Mouse (Mus musculus) left cerebral cortex, postnatal 25 days (tissue): ENCODE measurements around the gene Cyp4f18. TPM values are rescaled to one million over a fixed set of nuclear protein-coding genes. Genes with fewer than 3 reads are reported as not detected.

Source experiments
- DNase-seq, 2 experiments: peaks; one replicate each; pipeline ENCODE4 v3.0.0; 2022; ENCODE audit warnings: low spot score in 2 of 2, mixed read lengths in 1 of 2
- intact Hi-C: fragments of 180-260 bp; cut with DNase I; formaldehyde crosslinking; loops from one replicate; pipeline ENCODE4 v1.15.1; 2025
- total RNA-seq, 2 experiments: library from RNA; stranded (reverse); gene quantifications; 2 replicates each; pipeline ENCODE4 v1.2.3; 2021

Cyp4f18 gene
- total RNA-seq, 2 experiments from 2014 or later, result not detected

GRCm38 (mm10) chr8:71948624-71949023, 60.8 kb downstream of the Cyp4f18 start:
- DNase-seq, result no peak
- intact Hi-C loops, result no loop called here

DNA sequence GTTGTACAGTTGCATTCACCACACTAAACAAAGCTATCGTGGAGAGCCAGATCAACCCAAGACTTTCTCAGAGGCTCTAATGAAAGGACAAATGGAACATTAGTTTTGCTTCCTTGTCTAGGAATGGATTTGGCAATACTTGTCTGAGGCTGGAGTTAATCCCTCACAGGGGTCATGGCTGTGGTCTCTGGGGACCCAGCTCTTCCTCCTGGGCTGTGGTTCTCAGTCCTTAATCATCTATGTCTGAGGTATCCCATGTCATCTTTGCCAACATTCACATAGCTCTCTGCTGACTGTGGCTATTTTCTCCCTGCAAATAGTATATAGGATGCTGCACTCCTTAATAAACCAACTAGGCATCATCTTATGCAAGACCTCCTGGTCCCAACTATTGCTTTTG, 67.7 kb downstream of the Cyp4f18 start:
- intact Hi-C loops, result no loop called here
- no peak for DNase-seq

GRCm38 (mm10) chr8:71940293-71941208, 68.9 kb downstream of the Cyp4f18 start:
- no peak for DNase-seq
- intact Hi-C loops, result no loop called here

Other genes with a start within 250 kb of the Cyp4f18 start
- gene Zfp709, start 127.6 kb downstream of the Cyp4f18 start, total RNA-seq, result 10 to 100 TPM; 10.7 to 12.4 TPM
- 10 to 100 TPM; 11.4 to 12.2 TPM for gene Zfp882, start 101.0 kb downstream of the Cyp4f18 start, total RNA-seq
- gene Zfp617, start 101.0 kb downstream of the Cyp4f18 start, total RNA-seq, result 10 to 100 TPM; 30.6 to 31.2 TPM
- 10 to 100 TPM; 13.5 to 14.2 TPM for gene Zfp961, start 58.6 kb downstream of the Cyp4f18 start, total RNA-seq
- gene Olfr372, start 31.6 kb upstream of the Cyp4f18 start, total RNA-seq, result not detected
- not detected for gene Olfr373, start 73.6 kb upstream of the Cyp4f18 start, total RNA-seq
- gene Olfr374, start 97.4 kb upstream of the Cyp4f18 start, total RNA-seq, result not detected
- 10 to 100 TPM; 30.2 to 30.9 TPM for gene Tpm4, start 125.3 kb upstream of the Cyp4f18 start, total RNA-seq
- gene Rab8a, start 151.6 kb upstream of the Cyp4f18 start, total RNA-seq, result 10 to 100 TPM; 40.9 to 41.9 TPM
- gene Hsh2d, start 180.0 kb upstream of the Cyp4f18 start, total RNA-seq, result not detected
- gene Cib3, start 203.2 kb upstream of the Cyp4f18 start, total RNA-seq, result under 1 TPM in 1 of 2 experiments, not detected in 1; 0.53 TPM
- gene Gm11034, start 204.0 kb upstream of the Cyp4f18 start, total RNA-seq, result not detected
- 10 to 100 TPM; 54.4 to 54.8 TPM for gene Fam32a, start 210.1 kb upstream of the Cyp4f18 start, total RNA-seq
- 10 to 100 TPM; 84.5 to 91.3 TPM for gene Ap1m1, start 230.4 kb upstream of the Cyp4f18 start, total RNA-seq